In genomic region chr14:117906361-117906760, GRCm38 (mm10) we compare ENCODE assay signal across 23 mouse cellular contexts.
A peak's percentile ranks its signal among the peaks of the same experiment; 100 is the strongest.
DNase-seq lines count a peak whose midpoint lies in the region; ATAC-seq lines count a peak whose summit lies in the region.
"Had no signal": no experiment of that assay in that cellular context is flagged by ENCODE, and none has a peak within 500 bp of the region (broad histone marks: within the 10 kb centered on the region; RNA-seq: fewer than 3 reads in every experiment).

No protein-coding gene starts in this region.

- ATAC-seq in kidney, embryonic 16.5 days (ENCODE audit: low FRiP score, low TSS enrichment) = no peak
- ATAC-seq in forebrain, embryonic 14.5 days = peak; percentile 43; the same call in 1 of the 2 replicates
- ATAC-seq in hindbrain, embryonic 14.5 days (ENCODE audit: low FRiP score) = peak; percentile 11; the same call in 1 of the 2 replicates
- 0 out of 2 replicates have a peak, but pooled peaks have one; percentile 27 for ATAC-seq in midbrain, embryonic 16.5 days
- no peak for ATAC-seq in kidney, embryonic 15.5 days (replicated peaks; ENCODE audit: low FRiP score)
- ATAC-seq: intestine, embryonic 16.5 days had no signal

- no peak overlapping the region for H3K4me3 ChIP-seq in kidney, embryonic 16.5 days (ENCODE audit: low read length)
- H3K4me3 ChIP-seq in forebrain, embryonic 14.5 days (ENCODE audit: low read depth, low read length) = no peak overlapping the region
- H3K4me3 ChIP-seq in hindbrain, embryonic 14.5 days (replicated peaks; ENCODE audit: low read length) = no peak overlapping the region
- no peak overlapping the region for H3K4me3 ChIP-seq in midbrain, embryonic 16.5 days (ENCODE audit: low read depth, low read length)
- no peak overlapping the region for H3K4me3 ChIP-seq in kidney, embryonic 15.5 days (replicated peaks)
- H3K4me3 ChIP-seq: embryonic facial prominence, embryonic 10.5 days; heart, embryonic 15.5 days; layer of hippocampus, adult 2 months; stomach, embryonic 15.5 days had no signal

- H3K4me1 ChIP-seq in kidney, embryonic 16.5 days (ENCODE audit: insufficient read depth, low read length) = peaks cover 35% of the 10 kb centered on the region
- peaks cover 12% of the 10 kb centered on the region for H3K4me1 ChIP-seq in forebrain, embryonic 14.5 days (ENCODE audit: control insufficient read depth, insufficient read depth, low read length)
- peaks cover 13% of the 10 kb centered on the region for H3K4me1 ChIP-seq in hindbrain, embryonic 14.5 days (replicated peaks; ENCODE audit: control insufficient read depth, insufficient read depth, low read length)
- H3K4me1 ChIP-seq in midbrain, embryonic 16.5 days (ENCODE audit: control insufficient read depth, insufficient read depth, low read length) = peaks cover 9% of the 10 kb centered on the region; the same call in 1 of the 2 replicates
- peaks cover 41% of the 10 kb centered on the region for H3K4me1 ChIP-seq in kidney, embryonic 15.5 days

- no peak overlapping the region for H3K27ac ChIP-seq in kidney, embryonic 16.5 days (ENCODE audit: low read length)
- H3K27ac ChIP-seq in forebrain, embryonic 14.5 days (ENCODE audit: low read depth, low read length) = no peak overlapping the region
- H3K27ac ChIP-seq in hindbrain, embryonic 14.5 days = no peak overlapping the region
- H3K27ac ChIP-seq in midbrain, embryonic 16.5 days (ENCODE audit: low read length) = no peak overlapping the region
- no peak overlapping the region for H3K27ac ChIP-seq in kidney, embryonic 15.5 days
- H3K27ac ChIP-seq: heart, embryonic 15.5 days; layer of hippocampus, adult 2 months; macrophage; stomach, embryonic 15.5 days had no signal

- H3K9ac ChIP-seq in kidney, embryonic 16.5 days (replicated peaks; ENCODE audit: low read length) = peak overlapping the region; percentile 19; the same call in 1 of the 2 replicates
- H3K9ac ChIP-seq in forebrain, embryonic 14.5 days (ENCODE audit: low read length) = no peak overlapping the region
- H3K9ac ChIP-seq in hindbrain, embryonic 14.5 days = no peak overlapping the region
- H3K9ac ChIP-seq in midbrain, embryonic 16.5 days (ENCODE audit: low read depth, low read length) = no peak overlapping the region
- H3K9ac ChIP-seq in kidney, embryonic 15.5 days = no peak overlapping the region
- H3K9ac ChIP-seq: heart, embryonic 15.5 days; lung, embryonic 14.5 days; stomach, embryonic 15.5 days had no signal

- H3K4me2 ChIP-seq in kidney, embryonic 16.5 days (replicated peaks; ENCODE audit: low read depth, low read length) = no peak overlapping the region
- H3K4me2 ChIP-seq in forebrain, embryonic 14.5 days (ENCODE audit: low read length) = no peak overlapping the region
- no peak overlapping the region for H3K4me2 ChIP-seq in hindbrain, embryonic 14.5 days (replicated peaks)
- H3K4me2 ChIP-seq in midbrain, embryonic 16.5 days (ENCODE audit: low read length) = no peak overlapping the region
- H3K4me2 ChIP-seq in kidney, embryonic 15.5 days = no peak overlapping the region
- H3K4me2 ChIP-seq: heart, embryonic 15.5 days; liver, embryonic 11.5 days; stomach, embryonic 15.5 days had no signal

- H3K9me3 ChIP-seq in kidney, embryonic 16.5 days (ENCODE audit: low read length) = no peaks in the 10 kb centered on the region
- no peaks in the 10 kb centered on the region for H3K9me3 ChIP-seq in forebrain, embryonic 14.5 days (replicated peaks; ENCODE audit: control insufficient read depth, low read length)
- no peaks in the 10 kb centered on the region for H3K9me3 ChIP-seq in hindbrain, embryonic 14.5 days (ENCODE audit: control insufficient read depth, low read length)
- no peaks in the 10 kb centered on the region for H3K9me3 ChIP-seq in midbrain, embryonic 16.5 days (replicated peaks; ENCODE audit: control insufficient read depth, low read length, poor library complexity, severe bottlenecking)
- H3K9me3 ChIP-seq in kidney, embryonic 15.5 days (replicated peaks) = no peaks in the 10 kb centered on the region
- H3K9me3 ChIP-seq: embryonic facial prominence, embryonic 10.5 days; heart, embryonic 15.5 days; stomach, embryonic 15.5 days had no signal

- DNase-seq in kidney, adult 11 months = no peak
- peak; percentile 25 for DNase-seq in forebrain, embryonic 14.5 days (ENCODE audit: low spot score)
- DNase-seq in hindbrain, embryonic 14.5 days (ENCODE audit: low spot score) = no peak
- no peak for DNase-seq in gastrocnemius, postnatal 4 days (ENCODE audit: low spot score in 2 of 2)
- no peak for DNase-seq in lung, postnatal 25 days (ENCODE audit: low spot score)
- DNase-seq: B cell, adult 2 months; cerebellum, adult 2 months; gastrocnemius, postnatal 14 days; heart, postnatal 4 days; kidney, postnatal 10 days; lung, embryonic 14.5 days; thymus, adult 18-20 months; thymus, postnatal 4 days had no signal

- H3K36me3 ChIP-seq in kidney, embryonic 16.5 days (ENCODE audit: insufficient read depth, low read length) = no peaks in the 10 kb centered on the region
- no peaks in the 10 kb centered on the region for H3K36me3 ChIP-seq in forebrain, embryonic 14.5 days (ENCODE audit: control insufficient read depth, insufficient read depth, low read length)
- H3K36me3 ChIP-seq in hindbrain, embryonic 14.5 days (replicated peaks; ENCODE audit: control insufficient read depth, insufficient read depth) = no peaks in the 10 kb centered on the region
- no peaks in the 10 kb centered on the region for H3K36me3 ChIP-seq in midbrain, embryonic 16.5 days (ENCODE audit: control insufficient read depth, insufficient read depth, low read length)
- H3K36me3 ChIP-seq in kidney, embryonic 15.5 days = no peaks in the 10 kb centered on the region
- H3K36me3 ChIP-seq: embryonic facial prominence, embryonic 10.5 days; heart, embryonic 15.5 days; stomach, embryonic 15.5 days had no signal

- H3K27me3 ChIP-seq in kidney, embryonic 16.5 days (ENCODE audit: insufficient read depth, low read length) = no peaks in the 10 kb centered on the region
- no peaks in the 10 kb centered on the region for H3K27me3 ChIP-seq in forebrain, embryonic 14.5 days (replicated peaks; ENCODE audit: control insufficient read depth, insufficient read depth, low read length)
- H3K27me3 ChIP-seq in hindbrain, embryonic 14.5 days (ENCODE audit: control insufficient read depth, insufficient read depth, low read length) = no peaks in the 10 kb centered on the region
- no peaks in the 10 kb centered on the region for H3K27me3 ChIP-seq in midbrain, embryonic 16.5 days (ENCODE audit: control insufficient read depth, insufficient read depth, low read depth, low read length)
- H3K27me3 ChIP-seq in kidney, embryonic 15.5 days = no peaks in the 10 kb centered on the region
- H3K27me3 ChIP-seq: heart, embryonic 15.5 days; stomach, embryonic 15.5 days had no signal

- 68% methylated on average over 5 of the region's 5 CpGs for WGBS in kidney, embryonic 16.5 days
- 46% methylated on average over 5 of the region's 5 CpGs for WGBS in forebrain, embryonic 14.5 days
- 15% methylated on average over 5 of the region's 5 CpGs for WGBS in hindbrain, embryonic 14.5 days
- WGBS in midbrain, embryonic 16.5 days = 28% methylated on average over 5 of the region's 5 CpGs
- 64% methylated on average over 5 of the region's 5 CpGs for WGBS in kidney, embryonic 15.5 days

Comparison
In these comparisons a context has a peak if more than half of its experiments do, and no peak if none do; other contexts are left out.
1. ATAC-seq: peak in forebrain, embryonic 14.5 days (single experiment), hindbrain, embryonic 14.5 days (single experiment) and midbrain, embryonic 16.5 days (single experiment); none in kidney, embryonic 16.5 days (single experiment) and kidney, embryonic 15.5 days (single experiment).